Mouse (Mus musculus): ENCODE measurements around the gene Agpat3. TPM values are rescaled to one million over a fixed set of nuclear protein-coding genes. Genes with fewer than 3 reads are reported as not detected.

Agpat3 gene
- total and polyA plus RNA-seq, 2 experiments: 132 to 351 TPM

DNA sequence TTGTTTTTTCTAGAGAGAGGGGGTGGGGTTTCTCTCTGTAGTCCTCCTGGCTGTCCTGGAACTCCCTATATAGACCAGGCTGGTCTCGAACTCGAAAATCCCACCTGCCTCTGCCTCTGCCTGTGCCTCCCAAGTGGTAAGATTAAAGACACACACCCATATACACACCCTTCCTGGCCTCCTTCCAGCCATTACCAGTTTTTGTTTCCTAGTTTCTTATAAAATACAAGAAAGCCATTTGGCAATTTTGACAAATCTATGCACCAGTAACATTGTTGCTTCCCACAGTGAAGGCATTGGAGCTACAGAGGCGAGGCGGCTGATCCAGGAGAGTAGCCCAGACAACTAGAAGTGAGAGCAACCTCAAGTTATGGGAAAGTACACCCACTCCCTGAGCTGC is 6.0 kb upstream of the Agpat3 start:
- DNase-seq (ENCODE audit: extremely low read depth, low read depth, low spot score): no peak
- Histone ChIP-seq H3K27ac (replicated peaks; ENCODE audit: insufficient read depth, low read depth, low read length) (no peak overlapping the region), H3K4me1 (ENCODE audit: control insufficient read depth, insufficient read depth, low read length) (no peaks in the 10 kb centered on the region), H3K9ac (ENCODE audit: low read depth, low read length) (no peak overlapping the region), H3K4me3 (ENCODE audit: insufficient read depth, low read depth, low read length) (no peak overlapping the region), H3K79me2 (ENCODE audit: control insufficient read depth, insufficient read depth, low read length) (no peaks in the 10 kb centered on the region), H3K36me3 (ENCODE audit: control insufficient read depth, insufficient read depth, low read length) (no peaks in the 10 kb centered on the region), H3K27me3 (ENCODE audit: control insufficient read depth, insufficient read depth, low read length) (no peaks in the 10 kb centered on the region)
- 95% methylated on average over 4 of the region's 4 CpGs for WGBS
- TF ChIP-seq POLR2A (IDR thresholded peaks at IDR 0.05; ENCODE audit: extremely low read depth, insufficient read depth, low read length) (no peak), CTCF (IDR thresholded peaks at IDR 0.05; ENCODE audit: low read depth, low read length) (no peak)

DNA sequence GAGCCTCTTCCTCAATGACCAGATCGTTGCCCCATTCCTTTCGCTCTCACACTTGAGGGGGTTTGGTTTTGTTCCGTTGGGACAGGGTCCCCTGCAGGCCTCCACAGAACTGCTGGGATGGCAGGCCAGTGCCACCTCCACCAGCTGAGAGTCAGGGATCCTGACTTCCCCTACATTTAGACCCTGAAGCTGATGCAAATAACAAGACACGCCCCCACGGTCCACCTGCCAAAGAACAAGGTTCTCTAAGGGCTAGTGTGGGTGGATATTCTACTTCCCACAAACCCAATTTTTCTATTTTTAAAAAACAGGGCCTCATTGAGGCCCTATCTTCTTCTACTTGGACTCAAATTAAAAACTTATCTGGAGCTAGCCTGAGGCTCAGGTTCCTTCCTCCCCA is 5.5 kb upstream of the Agpat3 start:
- WGBS: 90% methylated on average over 5 of the region's 5 CpGs
- Histone ChIP-seq H3K9ac (ENCODE audit: low read depth, low read length) (no peak overlapping the region), H3K4me3 (ENCODE audit: insufficient read depth, low read depth, low read length) (no peak overlapping the region), H3K79me2 (ENCODE audit: control insufficient read depth, insufficient read depth, low read length) (no peaks in the 10 kb centered on the region), H3K4me1 (ENCODE audit: control insufficient read depth, insufficient read depth, low read length) (no peaks in the 10 kb centered on the region), H3K27ac (replicated peaks; ENCODE audit: insufficient read depth, low read depth, low read length) (no peak overlapping the region), H3K27me3 (ENCODE audit: control insufficient read depth, insufficient read depth, low read length) (no peaks in the 10 kb centered on the region), H3K36me3 (ENCODE audit: control insufficient read depth, insufficient read depth, low read length) (no peaks in the 10 kb centered on the region)
- DNase-seq (ENCODE audit: extremely low read depth, low read depth, low spot score): no peak
- TF ChIP-seq POLR2A (IDR thresholded peaks at IDR 0.05; ENCODE audit: extremely low read depth, insufficient read depth, low read length) (no peak), CTCF (IDR thresholded peaks at IDR 0.05; ENCODE audit: low read depth, low read length) (no peak)

GRCm38 (mm10) chr10:78355931-78356593 is 3.8 kb upstream of the Agpat3 start:
- Histone ChIP-seq H3K9ac (ENCODE audit: low read depth, low read length) (no peak overlapping the region), H3K79me2 (ENCODE audit: control insufficient read depth, insufficient read depth, low read length) (peaks cover 5% of the 10 kb centered on the region; the same call in 1 of the 2 replicates), H3K4me1 (ENCODE audit: control insufficient read depth, insufficient read depth, low read length) (peaks cover 3% of the 10 kb centered on the region; the same call in 1 of the 2 replicates), H3K27ac (replicated peaks; ENCODE audit: insufficient read depth, low read depth, low read length) (no peak overlapping the region), H3K4me3 (ENCODE audit: insufficient read depth, low read depth, low read length) (no peak overlapping the region), H3K27me3 (ENCODE audit: control insufficient read depth, insufficient read depth, low read length) (no peaks in the 10 kb centered on the region), H3K36me3 (ENCODE audit: control insufficient read depth, insufficient read depth, low read length) (no peaks in the 10 kb centered on the region)
- WGBS: 82% methylated on average over 1 of the region's 1 CpGs
- no peak for TF ChIP-seq POLR2A (IDR thresholded peaks at IDR 0.05; ENCODE audit: extremely low read depth, insufficient read depth, low read length)
- no peak for TF ChIP-seq CTCF (IDR thresholded peaks at IDR 0.05; ENCODE audit: low read depth, low read length)
- DNase-seq (ENCODE audit: extremely low read depth, low read depth, low spot score): no peak

DNA sequence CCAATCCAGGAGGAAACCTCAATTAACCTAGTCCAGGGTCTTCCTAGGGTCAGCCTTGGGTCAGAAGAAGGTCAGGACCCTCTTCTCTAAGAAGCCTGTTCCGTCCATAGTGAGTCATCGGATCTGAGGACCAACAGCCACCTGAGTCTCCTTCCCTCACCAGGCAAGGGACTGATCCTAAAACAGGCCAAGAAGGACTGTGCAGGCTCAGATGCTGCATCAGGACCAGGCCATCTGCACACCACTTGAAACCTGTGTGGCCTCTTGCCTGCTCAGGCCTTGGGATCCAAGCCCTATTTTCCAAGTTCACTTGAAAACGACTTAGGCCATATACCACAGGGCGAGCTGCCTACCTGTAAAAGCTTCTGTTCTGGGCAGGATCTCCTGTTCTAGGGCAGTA is 907 bp upstream of the Agpat3 start:
- Histone ChIP-seq H3K27ac (replicated peaks; ENCODE audit: insufficient read depth, low read depth, low read length) (no peak overlapping the region), H3K4me1 (ENCODE audit: control insufficient read depth, insufficient read depth, low read length) (peaks cover 19% of the 10 kb centered on the region), H3K4me3 (ENCODE audit: insufficient read depth, low read depth, low read length) (no peak overlapping the region), H3K79me2 (ENCODE audit: control insufficient read depth, insufficient read depth, low read length) (peaks cover 12% of the 10 kb centered on the region; the same call in 1 of the 2 replicates), H3K27me3 (ENCODE audit: control insufficient read depth, insufficient read depth, low read length) (no peaks in the 10 kb centered on the region), H3K36me3 (ENCODE audit: control insufficient read depth, insufficient read depth, low read length) (no peaks in the 10 kb centered on the region), H3K9ac (ENCODE audit: low read depth, low read length) (no peak overlapping the region; the same call in 1 of the 2 replicates)
- TF ChIP-seq CTCF (IDR thresholded peaks at IDR 0.05; ENCODE audit: low read depth, low read length) (no peak), POLR2A (IDR thresholded peaks at IDR 0.05; ENCODE audit: extremely low read depth, insufficient read depth, low read length) (no peak)
- 94% methylated on average over 4 of the region's 4 CpGs for WGBS
- DNase-seq (ENCODE audit: extremely low read depth, low read depth, low spot score): no peak

DNA sequence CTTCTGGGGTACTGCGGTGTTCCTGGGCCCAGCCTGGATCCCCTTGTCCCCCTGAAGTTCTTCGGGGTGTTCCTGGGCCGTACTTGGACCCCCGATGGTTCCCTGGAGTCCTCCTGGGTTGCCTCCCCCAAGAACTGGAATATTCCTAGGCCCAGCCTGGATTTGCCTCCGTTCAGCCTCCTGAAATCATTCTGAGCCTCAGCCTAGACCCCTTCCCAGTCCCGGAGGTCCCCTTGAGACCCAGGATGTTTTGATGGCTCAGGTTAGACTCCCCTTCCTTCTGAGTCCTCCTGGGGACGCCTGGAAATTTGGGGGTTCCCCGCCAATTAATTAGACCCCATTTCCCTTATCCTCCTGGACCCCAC is 359 bp upstream of the Agpat3 start:
- peaks cover 21% of the 10 kb centered on the region for H3K4me1 ChIP-seq (ENCODE audit: control insufficient read depth, insufficient read depth, low read length)
- no peaks in the 10 kb centered on the region for H3K36me3 ChIP-seq (ENCODE audit: control insufficient read depth, insufficient read depth, low read length)
- no peak for TF ChIP-seq POLR2A (IDR thresholded peaks at IDR 0.05; ENCODE audit: extremely low read depth, insufficient read depth, low read length)
- no peak for TF ChIP-seq CTCF (IDR thresholded peaks at IDR 0.05; ENCODE audit: low read depth, low read length)
- no peaks in the 10 kb centered on the region for H3K27me3 ChIP-seq (ENCODE audit: control insufficient read depth, insufficient read depth, low read length)
- peak overlapping the region; percentile 65 for H3K27ac ChIP-seq (replicated peaks; ENCODE audit: insufficient read depth, low read depth, low read length)
- WGBS: 49% methylated on average over 8 of the region's 8 CpGs
- peaks cover 16% of the 10 kb centered on the region; the same call in 1 of the 2 replicates for H3K79me2 ChIP-seq (ENCODE audit: control insufficient read depth, insufficient read depth, low read length)
- peak overlapping the region; percentile 91 for H3K9ac ChIP-seq (ENCODE audit: low read depth, low read length)
- no peak for DNase-seq (ENCODE audit: extremely low read depth, low read depth, low spot score)
- H3K4me3 ChIP-seq (ENCODE audit: insufficient read depth, low read depth, low read length): peak overlapping the region; percentile 85

GRCm38 (mm10) chr10:78351564-78351886 is 764 bp downstream of the Agpat3 start:
- Histone ChIP-seq H3K36me3 (ENCODE audit: control insufficient read depth, insufficient read depth, low read length) (no peaks in the 10 kb centered on the region), H3K79me2 (ENCODE audit: control insufficient read depth, insufficient read depth, low read length) (peaks cover 21% of the 10 kb centered on the region; the same call in 1 of the 2 replicates), H3K9ac (ENCODE audit: low read depth, low read length) (peak overlapping the region; percentile 91), H3K4me1 (ENCODE audit: control insufficient read depth, insufficient read depth, low read length) (peaks cover 21% of the 10 kb centered on the region), H3K4me3 (ENCODE audit: insufficient read depth, low read depth, low read length) (peak overlapping the region; percentile 85), H3K27me3 (ENCODE audit: control insufficient read depth, insufficient read depth, low read length) (no peaks in the 10 kb centered on the region), H3K27ac (replicated peaks; ENCODE audit: insufficient read depth, low read depth, low read length) (peak overlapping the region; percentile 91)
- DNase-seq (ENCODE audit: extremely low read depth, low read depth, low spot score): peak; percentile 59
- TF ChIP-seq CTCF (IDR thresholded peaks at IDR 0.05; ENCODE audit: low read depth, low read length) (no peak), POLR2A (IDR thresholded peaks at IDR 0.05; ENCODE audit: extremely low read depth, insufficient read depth, low read length) (no peak)
- WGBS: 1% methylated on average over 13 of the region's 13 CpGs
